Mouse (Mus musculus) CH12.LX (cell line): Measurements from ENCODE around the gene D10Wsu102e.

Source experiments
- CTCF ChIP-seq, 2 experiments: IDR thresholded peaks in 1 of 2; conservative IDR thresholded peaks in 1 of 2; 2 replicates each; pipeline ENCODE4 v1.5.1; 2011 to 2012; ENCODE audit warnings: low read depth in 2 of 2, low read length in 2 of 2, improper control_type of control experiment in 1 of 2, inconsistent platforms in 1 of 2, mild to moderate bottlenecking in 1 of 2, moderate library complexity in 1 of 2
- UBTF ChIP-seq: IDR thresholded peaks from 2 replicates; pipeline ENCODE4 v1.6.1; 2012; ENCODE audit warnings: low read depth, mild to moderate bottlenecking, inconsistent platforms, low read length, improper control_type of control experiment, moderate library complexity
- ZMIZ1 ChIP-seq: IDR thresholded peaks from 2 replicates; pipeline ENCODE4 v1.6.1; 2012; ENCODE audit warnings: low read depth, mild to moderate bottlenecking, inconsistent platforms, low read length, improper control_type of control experiment

DNA sequence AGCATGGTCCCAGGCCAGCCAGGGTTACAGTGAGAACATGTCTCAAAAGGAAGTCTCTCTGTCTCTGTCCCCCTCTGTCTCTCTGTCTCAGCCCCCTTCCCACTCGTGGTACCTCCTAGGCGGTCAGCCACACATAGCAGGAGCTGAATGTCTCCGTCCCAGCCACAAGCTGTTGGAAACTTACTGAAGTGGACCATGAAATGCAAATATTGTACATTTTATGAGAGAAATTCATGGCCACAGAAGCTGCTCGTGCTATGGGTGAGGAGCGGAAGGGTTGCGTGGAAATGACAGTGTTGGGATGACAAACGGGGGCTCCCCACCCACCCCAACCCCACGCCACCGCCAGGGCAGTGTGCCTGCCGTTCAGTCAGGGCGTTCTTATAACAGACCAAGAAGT lies 27.4 kb upstream of the D10Wsu102e start:
- TF ChIP-seq CTCF (conservative IDR thresholded peaks at IDR 0.05 in 1 of 2, IDR thresholded peaks at IDR 0.05 in 1 of 2; ENCODE audit: low read depth in 2 of 2, low read length in 2 of 2) (no peak), ZMIZ1 (no peak), UBTF (no peak)
